Mouse (Mus musculus) mature B cell (primary cell): Measurements from ENCODE around the gene Tpd52l2.

Experiments
- in situ Hi-C: fragments of 300-500 bp; cut with MboI; formaldehyde crosslinking; loops from 2 replicates; pipeline ENCODE4 v1.14.3; 2019

Gene Tpd52l2

GRCm38 (mm10) chr2:181487338-181488277, 9.3 kb upstream of the Tpd52l2 start:
- in situ Hi-C loops, result no loop called here

GRCm38 (mm10) chr2:181491432-181492205, 5.3 kb upstream of the Tpd52l2 start:
- in situ Hi-C loops, result loop anchor here (10.0 kb wide), 1 partner anchor 97 kb away; no protein-coding TSS in a partner anchor

DNA sequence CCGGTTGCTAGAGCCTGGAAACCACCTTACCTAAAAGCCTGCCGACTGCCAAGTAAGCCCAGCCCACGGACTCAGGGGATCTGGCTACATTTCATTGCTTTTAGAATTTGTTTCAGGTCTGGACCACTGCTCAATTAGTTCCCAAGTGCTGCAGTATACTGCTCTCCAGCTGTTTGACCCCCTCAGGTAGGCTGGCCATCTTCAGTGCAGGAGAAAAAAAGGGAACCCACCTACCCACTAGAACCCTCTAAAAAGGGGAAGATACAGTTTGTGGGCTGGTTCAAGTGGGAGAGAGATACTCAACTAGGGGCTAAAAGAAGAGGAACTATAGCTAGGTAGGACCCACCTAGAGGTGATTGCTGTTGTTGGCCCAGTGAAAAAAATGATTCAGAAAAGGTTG, 4.7 kb upstream of the Tpd52l2 start:
- in situ Hi-C loops, result loop anchor here (10.0 kb wide), 1 partner anchor 97 kb away; no protein-coding TSS in a partner anchor

DNA sequence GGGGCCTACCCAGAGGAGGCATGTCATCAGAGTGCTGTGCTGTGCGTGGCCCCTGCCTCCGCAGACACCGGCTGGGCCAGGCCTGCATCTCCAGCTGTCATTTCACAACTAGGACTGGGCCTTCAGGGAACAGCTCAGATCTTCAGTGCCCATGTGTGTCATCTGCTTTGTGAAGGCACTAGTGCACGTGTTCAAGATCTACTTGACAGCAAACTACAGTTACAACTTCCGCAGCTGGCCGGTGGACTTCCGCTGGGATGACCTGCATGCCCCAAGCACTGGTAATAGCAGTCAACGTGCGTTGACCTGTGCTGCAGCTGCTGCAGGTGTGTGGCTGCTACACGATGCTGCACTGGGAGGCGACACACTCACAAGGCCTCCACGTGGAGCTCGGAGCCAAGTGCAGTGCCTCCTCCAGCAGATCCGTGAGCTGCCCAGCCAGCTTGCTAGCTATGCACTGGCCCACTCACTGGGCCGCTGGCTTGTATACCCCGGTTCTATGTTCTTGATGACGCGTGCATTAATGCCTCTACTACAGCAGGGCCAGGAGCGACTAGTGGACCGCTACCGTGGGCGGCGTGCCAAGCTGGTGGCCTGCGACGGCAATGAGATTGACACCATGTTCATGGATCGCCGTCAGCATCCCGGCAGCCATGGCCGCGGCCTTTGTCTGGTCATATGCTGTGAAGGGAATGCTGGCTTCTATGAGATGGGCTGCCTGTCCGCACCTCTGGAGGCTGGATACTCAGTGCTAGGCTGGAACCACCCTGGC, 3.6 kb upstream of the Tpd52l2 start, which contains the start of gene Abhd16b:
Abhd16b (plus strand) TSS at position 51 of the 772 bp plus-strand sequence.
- in situ Hi-C loops, result loop anchor here (10.0 kb wide), 1 partner anchor 99 kb away; no protein-coding TSS in a partner anchor

GRCm38 (mm10) chr2:181494266-181494945, 2.5 kb upstream of the Tpd52l2 start:
- in situ Hi-C loops, result loop anchor here (10.0 kb wide), 1 partner anchor 100 kb away; no protein-coding TSS in a partner anchor

DNA sequence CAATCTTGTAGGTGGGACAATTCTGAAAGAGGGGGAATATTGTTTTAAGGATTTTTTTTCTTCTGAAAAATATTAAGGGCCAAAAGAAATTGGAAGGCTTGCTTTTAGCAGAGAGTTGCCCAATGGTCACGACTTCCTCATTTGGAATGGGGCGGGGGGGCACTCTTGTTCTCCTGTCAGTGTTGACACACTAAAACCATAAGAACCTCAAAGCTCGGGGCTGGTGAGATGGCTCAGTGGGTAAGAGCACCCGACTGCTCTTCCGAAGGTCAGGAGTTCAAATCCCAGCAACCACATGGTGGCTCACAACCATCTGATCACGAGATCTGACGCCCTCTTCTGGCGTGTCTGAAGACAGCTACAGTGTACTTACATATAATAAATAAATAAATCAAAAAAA, 1.1 kb upstream of the Tpd52l2 start:
- in situ Hi-C loops, result loop anchor here (10.0 kb wide), 1 partner anchor 101 kb away; no protein-coding TSS in a partner anchor

DNA sequence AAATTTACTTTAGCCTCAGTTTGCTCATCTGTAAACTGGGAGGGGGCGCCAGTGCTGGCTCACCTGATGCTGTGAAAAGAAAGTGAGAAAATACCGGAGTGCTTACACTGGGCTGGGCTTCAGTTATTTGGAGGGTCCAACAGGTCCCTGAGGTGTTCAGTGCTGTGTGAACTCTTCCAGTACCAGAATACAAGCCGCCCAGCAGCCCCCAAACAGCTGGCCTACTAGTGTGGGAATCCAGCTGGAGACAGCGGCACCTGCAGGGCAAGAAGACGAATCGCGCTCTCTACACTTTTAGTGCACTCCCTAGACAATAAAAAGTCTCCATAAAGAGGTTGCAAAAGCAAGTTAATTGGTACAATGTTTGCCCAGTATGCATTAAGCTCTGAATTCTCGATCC, 661 bp upstream of the Tpd52l2 start:
- in situ Hi-C loops, result loop anchor here (10.0 kb wide), 1 partner anchor 101 kb away; no protein-coding TSS in a partner anchor

DNA sequence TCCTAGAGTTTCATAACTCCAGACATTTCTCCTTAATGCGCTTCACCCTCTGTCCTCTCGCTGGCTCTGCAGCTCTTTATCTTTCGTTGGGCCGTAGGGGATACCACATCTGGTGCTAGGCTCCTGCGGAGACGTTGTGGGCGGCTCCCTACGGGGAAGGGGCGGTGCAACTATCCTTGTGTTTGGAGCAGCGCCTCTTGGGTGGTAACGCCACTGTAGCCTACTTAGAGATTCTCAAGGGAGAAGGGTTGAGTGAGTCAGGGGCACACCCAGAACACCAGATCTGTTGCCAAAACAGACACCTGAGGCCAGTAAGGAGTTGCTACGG, 570 bp downstream of the Tpd52l2 start:
- in situ Hi-C loops, result loop anchor here (10.0 kb wide), 1 partner anchor 103 kb away; no protein-coding TSS in a partner anchor

- in situ Hi-C loops, result loop anchor here (10.0 kb wide), 1 partner anchor 104 kb away; no protein-coding TSS in a partner anchor
Observed at GRCm38 (mm10) chr2:181498644-181499043, 1.7 kb downstream of the Tpd52l2 start.

GRCm38 (mm10) chr2:181509191-181509590, 12.2 kb downstream of the Tpd52l2 start:
- in situ Hi-C loops, result no loop called here

GRCm38 (mm10) chr2:181511231-181511630, 14.3 kb downstream of the Tpd52l2 start:
- in situ Hi-C loops, result no loop called here

GRCm38 (mm10) chr2:181519201-181519600, 22.3 kb downstream of the Tpd52l2 start:
- in situ Hi-C loops, result no loop called here

DNA sequence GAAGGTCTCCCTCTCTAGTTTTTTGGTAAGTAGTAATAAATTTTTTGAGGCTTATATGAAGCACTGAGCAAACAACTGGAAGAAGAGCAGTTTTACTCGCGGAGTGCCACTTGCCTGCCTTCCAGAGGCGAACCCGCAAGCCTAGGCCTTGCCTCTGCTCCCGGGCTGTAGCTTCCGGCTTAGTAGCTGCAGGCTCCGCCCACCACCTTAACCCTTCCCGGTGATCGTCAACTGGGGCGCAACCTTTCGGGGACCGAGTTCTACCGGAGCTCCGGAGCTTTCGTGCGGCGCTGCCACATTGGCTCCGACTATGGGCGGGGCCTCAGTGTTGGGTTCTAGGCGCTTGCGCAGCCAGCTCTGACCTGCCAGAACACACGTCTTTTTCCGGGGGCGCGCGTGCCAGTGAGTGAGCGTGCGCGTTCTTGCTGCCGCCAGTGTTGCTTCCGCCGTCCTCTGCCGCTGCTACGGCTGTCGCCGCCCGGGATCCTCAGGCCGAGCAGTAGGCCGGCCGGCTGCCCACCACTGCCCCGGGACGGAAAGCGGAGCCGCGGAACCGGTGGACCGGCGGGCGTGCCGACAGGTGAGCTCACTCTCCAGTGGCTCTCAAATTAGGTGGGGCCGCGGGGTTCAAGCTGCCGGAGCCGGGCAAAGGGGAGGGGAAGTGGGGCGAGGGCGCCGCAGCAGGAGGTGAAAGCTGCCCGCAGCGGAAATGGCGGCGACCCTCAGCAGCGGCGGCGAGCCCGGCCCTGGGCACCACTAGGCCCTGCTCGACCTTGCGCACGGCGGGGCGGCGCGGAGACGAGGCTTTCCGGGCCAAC, 23.4 kb downstream of the Tpd52l2 start, which contains the start of gene Dnajc5:
Dnajc5 (plus strand) TSS at position 368 of the 818 bp plus-strand sequence.
- in situ Hi-C loops, result no loop called here

- in situ Hi-C loops, result no loop called here
Observed at GRCm38 (mm10) chr2:181520936-181521227, 23.9 kb downstream of the Tpd52l2 start.

DNA sequence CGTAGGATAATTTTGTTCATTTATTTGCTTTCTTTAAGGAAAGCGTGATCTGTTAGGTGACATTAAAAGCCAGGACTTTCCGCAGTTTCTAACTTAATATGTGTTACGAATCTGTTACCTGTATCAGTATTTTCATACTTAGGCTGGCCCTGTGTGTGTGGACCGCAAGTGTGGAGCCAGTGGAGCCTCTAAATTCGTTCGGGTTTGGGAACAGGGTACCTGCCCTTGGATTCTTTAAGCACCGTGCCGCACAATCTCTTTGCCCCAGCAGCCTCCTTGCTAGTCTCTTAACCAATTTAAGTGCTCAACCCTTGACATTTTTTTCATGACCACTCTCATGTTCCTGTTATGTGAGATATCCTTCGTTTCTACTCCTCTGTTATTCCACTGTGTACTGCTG, 24.5 kb downstream of the Tpd52l2 start:
- in situ Hi-C loops, result no loop called here

DNA sequence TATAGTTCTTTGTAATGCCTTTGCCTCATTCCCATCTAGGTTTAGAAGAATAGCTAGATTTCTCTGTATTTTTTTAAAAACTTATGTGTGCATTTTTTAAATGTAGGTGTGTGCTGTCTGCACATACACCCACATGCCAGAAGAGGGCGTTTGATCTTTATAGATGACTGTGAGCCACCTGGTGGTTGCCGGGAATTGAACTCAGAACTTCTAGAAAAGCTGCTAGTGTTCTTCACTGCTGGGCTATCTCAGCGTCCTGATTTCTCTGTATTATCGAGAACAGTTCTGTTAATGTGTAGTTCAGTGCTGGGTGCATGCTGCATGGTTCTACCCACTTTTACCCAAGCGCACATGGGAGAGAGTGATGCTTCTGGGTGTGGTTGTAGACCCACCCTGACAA, 25.9 kb downstream of the Tpd52l2 start:
- in situ Hi-C loops, result no loop called here

- in situ Hi-C loops, result no loop called here
Observed at GRCm38 (mm10) chr2:181525526-181525925, 28.6 kb downstream of the Tpd52l2 start.

DNA sequence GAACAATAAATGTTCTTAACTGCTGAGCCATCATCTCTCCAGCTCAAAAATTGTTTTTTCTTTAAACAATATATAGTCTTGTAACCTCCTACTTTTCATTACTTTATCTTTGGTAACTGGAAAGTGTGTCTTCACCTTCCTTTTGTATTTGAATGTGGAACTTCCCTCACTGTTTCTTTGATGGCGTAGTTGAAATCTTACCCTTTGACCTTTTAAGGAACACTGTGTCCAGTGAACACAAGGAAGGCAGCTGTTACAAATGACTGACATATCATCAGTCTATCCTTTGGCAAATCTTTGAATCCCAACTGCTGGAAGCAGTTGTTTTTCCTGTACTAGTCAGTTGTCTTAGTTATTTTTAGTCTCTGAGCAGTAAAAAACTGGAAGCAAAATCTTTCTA, 32.1 kb downstream of the Tpd52l2 start:
- in situ Hi-C loops, result no loop called here

GRCm38 (mm10) chr2:181532589-181532988, 35.6 kb downstream of the Tpd52l2 start:
- in situ Hi-C loops, result no loop called here

- in situ Hi-C loops, result no loop called here
Observed at GRCm38 (mm10) chr2:181536410-181536809, 39.5 kb downstream of the Tpd52l2 start.
